Comparison of ENCODE assay signal across 11 mouse cellular contexts in genomic region chr11:85835753-85836522, GRCm38 (mm10). TPM values are rescaled to one million over a fixed set of nuclear protein-coding genes. Genes with fewer than 3 reads are reported as not detected.
DNase-seq lines count a peak whose midpoint lies in the region; ATAC-seq lines count a peak whose summit lies in the region.
"Had no signal": no experiment of that assay in that cellular context is flagged by ENCODE, and none has a peak within 500 bp of the region (broad histone marks: within the 10 kb centered on the region; RNA-seq: fewer than 3 reads in every experiment).

No protein-coding gene starts in this region.

- no peaks in the 10 kb centered on the region for H3K36me3 ChIP-seq in heart, embryonic 14.5 days (ENCODE audit: control insufficient read depth, insufficient read depth, low read length)
- peaks cover 69% of the 10 kb centered on the region for H3K36me3 ChIP-seq in embryonic facial prominence, embryonic 10.5 days (replicated peaks)
- H3K36me3 ChIP-seq in hindbrain, embryonic 12.5 days: no peaks in the 10 kb centered on the region
- no peaks in the 10 kb centered on the region for H3K36me3 ChIP-seq in limb, embryonic 15.5 days
- H3K36me3 ChIP-seq: G1E had no signal

- no peak for DNase-seq in heart, adult 8-10 months (ENCODE audit: low spot score)
- DNase-seq in embryonic facial prominence, embryonic 10.5 days (ENCODE audit: low spot score): peak; percentile 53
- no peak for DNase-seq in ovary, postnatal 10 days (ENCODE audit: low spot score)
- DNase-seq in adrenal gland, postnatal 14 days: no peak
- no peak for DNase-seq in adrenal gland, postnatal 25 days

- peak overlapping the region; percentile 92 for H3K4me2 ChIP-seq in heart, embryonic 14.5 days (ENCODE audit: low read length)
- H3K4me2 ChIP-seq in hindbrain, embryonic 12.5 days (replicated peaks): peak overlapping the region; percentile 27; the same call in 1 of the 2 replicates
- H3K4me2 ChIP-seq in limb, embryonic 15.5 days: peak overlapping the region; percentile 50

- H3K9me3 ChIP-seq in heart, embryonic 14.5 days (ENCODE audit: control insufficient read depth, low read length): no peaks in the 10 kb centered on the region
- H3K9me3 ChIP-seq in embryonic facial prominence, embryonic 10.5 days: no peaks in the 10 kb centered on the region
- H3K9me3 ChIP-seq in hindbrain, embryonic 12.5 days (replicated peaks): no peaks in the 10 kb centered on the region
- no peaks in the 10 kb centered on the region for H3K9me3 ChIP-seq in limb, embryonic 15.5 days

- peak overlapping the region in 1 of 2 experiments; percentile 2; a peak in 2 of 4 replicates for H3K4me3 ChIP-seq in heart, embryonic 14.5 days (ENCODE audit: control insufficient read depth in 1 of 2, insufficient read depth in 1 of 2, low read depth in 1 of 2, low read length in 2 of 2)
- peak overlapping the region; percentile 70 for H3K4me3 ChIP-seq in embryonic facial prominence, embryonic 10.5 days
- H3K4me3 ChIP-seq in hindbrain, embryonic 12.5 days: peak overlapping the region; percentile 49
- H3K4me3 ChIP-seq in limb, embryonic 15.5 days: peak overlapping the region; percentile 63

- ATAC-seq in heart, embryonic 14.5 days (ENCODE audit: insufficient number of reproducible peaks, insufficient read depth, low FRiP score, low read depth): no peak
- ATAC-seq in hindbrain, embryonic 12.5 days (ENCODE audit: low FRiP score): no peak
- ATAC-seq in limb, embryonic 15.5 days (ENCODE audit: insufficient number of reproducible peaks, low FRiP score, low TSS enrichment, low read depth): no peak

- H3K27ac ChIP-seq in heart, embryonic 14.5 days (replicated peaks in 1 of 2; ENCODE audit: control insufficient read depth in 1 of 2, insufficient read depth in 1 of 2, low read depth in 2 of 2, low read length in 2 of 2): no peak overlapping the region
- H3K27ac ChIP-seq in embryonic facial prominence, embryonic 10.5 days (replicated peaks): peak overlapping the region; percentile 93
- 0 out of 2 replicates have a peak overlapping the region, but pooled peaks have one; percentile 19 for H3K27ac ChIP-seq in hindbrain, embryonic 12.5 days
- H3K27ac ChIP-seq in limb, embryonic 15.5 days: no peak overlapping the region
- H3K27ac ChIP-seq: macrophage had no signal

- WGBS in heart, embryonic 14.5 days: 39% methylated on average over 16 of the region's 16 CpGs
- WGBS in embryonic facial prominence, embryonic 10.5 days: 4% methylated on average over 16 of the region's 16 CpGs
- WGBS in hindbrain, embryonic 12.5 days: 4% methylated on average over 16 of the region's 16 CpGs
- WGBS in limb, embryonic 15.5 days: 17% methylated on average over 16 of the region's 16 CpGs

- peak overlapping the region; percentile 25; the same call in 1 of the 2 replicates for H3K9ac ChIP-seq in heart, embryonic 14.5 days (ENCODE audit: low read length)
- H3K9ac ChIP-seq in hindbrain, embryonic 12.5 days: peak overlapping the region; percentile 33; the same call in 1 of the 2 replicates
- H3K9ac ChIP-seq in limb, embryonic 15.5 days: peak overlapping the region; percentile 4; the same call in 1 of the 2 replicates

- peaks cover 8 to 28% of the 10 kb centered on the region in 2 experiments; a peak in 2 of 4 replicates for H3K4me1 ChIP-seq in heart, embryonic 14.5 days (ENCODE audit: control insufficient read depth in 2 of 2, insufficient read depth in 2 of 2, low read length in 2 of 2)
- peaks cover 74% of the 10 kb centered on the region for H3K4me1 ChIP-seq in embryonic facial prominence, embryonic 10.5 days
- H3K4me1 ChIP-seq in hindbrain, embryonic 12.5 days: peaks cover 37% of the 10 kb centered on the region
- peaks cover 56% of the 10 kb centered on the region for H3K4me1 ChIP-seq in limb, embryonic 15.5 days

- peaks cover 85% of the 10 kb centered on the region for H3K27me3 ChIP-seq in heart, embryonic 14.5 days (ENCODE audit: control insufficient read depth, insufficient read depth, low read length)
- peaks cover 98% of the 10 kb centered on the region for H3K27me3 ChIP-seq in embryonic facial prominence, embryonic 10.5 days (replicated peaks; ENCODE audit: low read depth, poor library complexity, severe bottlenecking)
- peaks cover 89% of the 10 kb centered on the region for H3K27me3 ChIP-seq in hindbrain, embryonic 12.5 days
- H3K27me3 ChIP-seq in limb, embryonic 15.5 days: peaks cover 88% of the 10 kb centered on the region

RNA-seq across cellular contexts. Expression of gene Tbx2, which starts 3.6 kb away (rescaled TPM):
- 2.2 and 4.0 TPM in 2 replicates for polyA plus RNA-seq in heart, embryonic 14.5 days (2014; fragmentation: Nextera tagmentation; extraction: Ambion mirVana)
- total RNA-seq in heart, adult 8-10 months (2022): 1 to 10 TPM; 4.1 to 6.6 (median 4.7) TPM
- polyA plus RNA-seq in embryonic facial prominence, embryonic 10.5 days (2016; fragmentation: Nextera tagmentation; extraction: Ambion mirVana): 9.9 and 10.9 TPM in 2 replicates
- polyA plus RNA-seq in hindbrain, embryonic 12.5 days (2016; fragmentation: Nextera tagmentation; extraction: Ambion mirVana): 3.8 and 4.9 TPM in 2 replicates
- 3.4 and 4.1 TPM in 2 replicates for polyA plus RNA-seq in limb, embryonic 15.5 days (2015; fragmentation: Nextera tagmentation; extraction: Ambion mirVana)
- 26.3 and 28.3 TPM in 2 replicates for total RNA-seq in adrenal gland, postnatal 14 days (2021)
- 25.6 and 27.5 TPM in 2 replicates for total RNA-seq in adrenal gland, postnatal 25 days (2021)
- polyA plus RNA-seq: macrophage had no signal

RNA-seq across cellular contexts. Expression of gene Gm11444, which starts 14.2 kb away (rescaled TPM):
- polyA plus RNA-seq in heart, embryonic 14.5 days (2014; fragmentation: Nextera tagmentation; extraction: Ambion mirVana): not detected in 2 replicates
- total RNA-seq in heart, adult 8-10 months (2022): not detected
- not detected in 2 replicates for polyA plus RNA-seq in embryonic facial prominence, embryonic 10.5 days (2016; fragmentation: Nextera tagmentation; extraction: Ambion mirVana)
- polyA plus RNA-seq in hindbrain, embryonic 12.5 days (2016; fragmentation: Nextera tagmentation; extraction: Ambion mirVana): not detected in 2 replicates
- polyA plus RNA-seq in limb, embryonic 15.5 days (2015; fragmentation: Nextera tagmentation; extraction: Ambion mirVana): not detected in 2 replicates
- not detected in 2 replicates for total RNA-seq in adrenal gland, postnatal 14 days (2021)
- total RNA-seq in adrenal gland, postnatal 25 days (2021): not detected in 2 replicates
- total RNA-seq: G1E; gastrocnemius, postnatal 4 days had no signal
- polyA plus RNA-seq: G1E, macrophage had no signal

RNA-seq across cellular contexts. Expression of gene Tbx4, which starts 50.3 kb away (rescaled TPM):
- 0.11 and 0.23 TPM in 2 replicates for polyA plus RNA-seq in heart, embryonic 14.5 days (2014; fragmentation: Nextera tagmentation; extraction: Ambion mirVana)
- total RNA-seq in heart, adult 8-10 months (2022): not detected
- 1.0 and 1.4 TPM in 2 replicates for polyA plus RNA-seq in embryonic facial prominence, embryonic 10.5 days (2016; fragmentation: Nextera tagmentation; extraction: Ambion mirVana)
- 0.57 and 0.94 TPM in 2 replicates for polyA plus RNA-seq in hindbrain, embryonic 12.5 days (2016; fragmentation: Nextera tagmentation; extraction: Ambion mirVana)
- polyA plus RNA-seq in limb, embryonic 15.5 days (2015; fragmentation: Nextera tagmentation; extraction: Ambion mirVana): 14.9 and 21.9 TPM in 2 replicates
- not detected in 2 replicates for total RNA-seq in adrenal gland, postnatal 14 days (2021)
- not detected in 2 replicates for total RNA-seq in adrenal gland, postnatal 25 days (2021)
- total RNA-seq: G1E had no signal
- polyA plus RNA-seq: G1E, macrophage had no signal

Comparison
In these comparisons a context has a peak if more than half of its experiments do, and no peak if none do; other contexts are left out.
1. H3K27ac ChIP-seq: peak in embryonic facial prominence, embryonic 10.5 days (single experiment) and hindbrain, embryonic 12.5 days (single experiment); none in heart, embryonic 14.5 days (0 of 2) and limb, embryonic 15.5 days (single experiment).
2. H3K4me2 ChIP-seq: peak in every context shown above with its lines; median percentile 92 in heart, embryonic 14.5 days; 50 in limb, embryonic 15.5 days; 27 in hindbrain, embryonic 12.5 days.
3. Peak in every context shown above with its lines, with median percentiles within 50 percentile points of each other: H3K9ac ChIP-seq.